In the genomic region with DNA sequence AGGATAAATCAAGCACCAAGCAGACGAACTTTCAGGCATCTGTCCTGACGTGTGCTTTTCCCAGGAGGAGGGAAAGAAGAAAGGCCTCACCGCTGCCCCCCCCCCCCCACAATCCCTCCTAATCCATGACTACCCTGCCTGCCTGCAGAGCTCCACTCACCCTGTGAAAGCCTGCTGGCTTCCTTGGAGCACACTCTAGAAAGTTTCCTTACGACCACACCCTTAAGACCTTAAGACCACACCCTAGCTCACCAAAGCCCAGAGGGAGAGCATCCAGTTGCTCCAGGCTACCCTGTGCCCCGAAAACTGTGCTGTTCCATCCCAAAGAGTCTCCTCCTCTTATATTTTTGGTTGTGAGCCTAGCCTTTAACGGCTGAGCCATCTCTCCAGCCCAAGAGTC, we compare ENCODE assay signal across 30 mouse cellular contexts.
"Had no signal": no experiment of that assay in that cellular context is flagged by ENCODE, and none has a peak within 500 bp of the region (broad histone marks: within the 10 kb centered on the region; RNA-seq: fewer than 3 reads in every experiment).

No protein-coding gene starts in this region.

- DNase-seq: left cerebral cortex, postnatal 4 days; liver; liver, embryonic 13.5 days; liver, postnatal 0 days; lung, adult 18-20 months; lung, adult 2 months; lung, embryonic 14.5 days; lung, postnatal 10 days; lung, postnatal 14 days; lung, postnatal 36 days; lung, postnatal 4 days; midbrain, embryonic 14.5 days had no signal

- H3K4me3 ChIP-seq: limb, embryonic 12.5 days; limb, embryonic 13.5 days; limb, embryonic 15.5 days; liver, embryonic 12.5 days; liver, embryonic 13.5 days; liver, embryonic 15.5 days; lung, embryonic 15.5 days; megakaryocyte, embryonic 14.5 days; midbrain, embryonic 10.5 days; midbrain, embryonic 12.5 days; midbrain, embryonic 13.5 days; midbrain, embryonic 15.5 days; myocyte; neural tube, embryonic 12.5 days had no signal

- H3K36me3 ChIP-seq: limb, embryonic 12.5 days; limb, embryonic 13.5 days; limb, embryonic 15.5 days; liver, embryonic 12.5 days; liver, embryonic 13.5 days; liver, embryonic 15.5 days; lung, embryonic 15.5 days; midbrain, embryonic 10.5 days; midbrain, embryonic 12.5 days; midbrain, embryonic 13.5 days; midbrain, embryonic 15.5 days; neural tube, embryonic 12.5 days had no signal

- H3K4me1 ChIP-seq: liver, embryonic 12.5 days; liver, embryonic 15.5 days; megakaryocyte, embryonic 14.5 days had no signal

- H3K27me3 ChIP-seq: limb, embryonic 12.5 days; limb, embryonic 13.5 days; liver, embryonic 12.5 days; liver, embryonic 13.5 days; liver, embryonic 15.5 days; lung, embryonic 15.5 days; midbrain, embryonic 15.5 days had no signal

- H3K4me2 ChIP-seq: limb, embryonic 12.5 days; limb, embryonic 13.5 days; limb, embryonic 15.5 days; liver, embryonic 11.5 days; liver, embryonic 12.5 days; liver, embryonic 13.5 days; liver, embryonic 15.5 days; lung, embryonic 14.5 days; lung, embryonic 15.5 days; midbrain, embryonic 11.5 days; midbrain, embryonic 12.5 days; midbrain, embryonic 13.5 days; midbrain, embryonic 15.5 days; neural tube, embryonic 12.5 days had no signal

- ATAC-seq: liver, embryonic 12.5 days; liver, postnatal 0 days; midbrain, embryonic 13.5 days; midbrain, embryonic 15.5 days; midbrain, embryonic 16.5 days had no signal

- H3K9me3 ChIP-seq: limb, embryonic 12.5 days; limb, embryonic 13.5 days; limb, embryonic 15.5 days; liver, embryonic 12.5 days; liver, embryonic 13.5 days; liver, embryonic 15.5 days; lung, embryonic 15.5 days; megakaryocyte, embryonic 14.5 days; midbrain, embryonic 10.5 days; midbrain, embryonic 12.5 days; midbrain, embryonic 13.5 days; midbrain, embryonic 15.5 days; neural tube, embryonic 12.5 days had no signal

- H3K9ac ChIP-seq: limb, embryonic 12.5 days; limb, embryonic 13.5 days; limb, embryonic 15.5 days; liver, embryonic 12.5 days; liver, embryonic 13.5 days; liver, embryonic 14.5 days; liver, embryonic 15.5 days; liver, postnatal 0 days; lung, embryonic 14.5 days; lung, embryonic 15.5 days; midbrain, embryonic 12.5 days; midbrain, embryonic 13.5 days; midbrain, embryonic 15.5 days; neural tube, embryonic 12.5 days had no signal

- H3K27ac ChIP-seq: limb, embryonic 12.5 days; limb, embryonic 13.5 days; limb, embryonic 15.5 days; liver, embryonic 12.5 days; liver, embryonic 13.5 days; liver, embryonic 14.5 days; liver, embryonic 15.5 days; lung, embryonic 15.5 days; macrophage; midbrain, embryonic 10.5 days; midbrain, embryonic 12.5 days; midbrain, embryonic 13.5 days; midbrain, embryonic 15.5 days; neural tube, embryonic 12.5 days had no signal
